Mouse (Mus musculus): ENCODE results near the gene Rnh1. TPM values are rescaled to one million over a fixed set of nuclear protein-coding genes. Genes with fewer than 3 reads are reported as not detected.

Rnh1 gene
- total RNA-seq, 4 experiments from 2014 or later = 51.3 to 63.6 (median 53.6) TPM

DNA sequence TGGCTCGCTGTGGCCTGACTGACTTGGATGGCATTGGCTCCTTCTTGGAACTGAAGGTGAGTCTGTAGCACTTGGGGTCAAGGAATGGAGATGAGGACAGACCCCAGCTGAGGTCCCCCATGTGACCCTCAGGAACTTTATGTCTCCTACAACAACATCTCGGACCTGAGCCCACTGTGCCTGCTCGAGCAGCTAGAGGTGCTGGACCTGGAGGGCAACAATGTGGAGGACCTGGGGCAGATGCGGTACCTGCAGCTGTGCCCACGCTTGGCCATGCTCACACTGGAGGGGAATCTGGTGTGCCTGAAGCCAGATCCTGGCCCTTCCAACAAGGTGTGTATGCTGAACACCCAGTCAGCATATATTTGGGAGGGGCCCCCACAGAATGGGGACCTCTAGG is 32.8 kb upstream of the Rnh1 start:
- no peak for DNase-seq (ENCODE audit: low spot score in 2 of 2)

DNA sequence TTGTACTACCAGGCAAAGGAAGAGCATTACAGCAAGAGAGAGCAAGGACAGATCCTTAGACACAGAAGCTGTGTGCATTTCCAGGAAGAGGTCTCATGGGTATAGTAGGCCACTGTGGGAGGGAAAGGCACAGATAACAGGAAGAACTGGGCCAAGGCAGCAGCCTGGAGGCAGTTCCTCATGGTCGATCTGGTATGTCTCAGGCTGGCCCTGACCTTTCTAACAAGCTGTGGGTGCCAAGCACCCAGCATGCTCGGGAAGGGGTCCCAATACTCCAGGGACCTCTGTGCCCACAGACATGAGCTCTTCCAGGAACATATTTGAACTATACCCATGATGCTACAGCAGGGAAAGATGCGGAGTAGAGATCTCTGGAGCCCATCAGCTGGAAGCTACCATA is 31.9 kb upstream of the Rnh1 start:
- DNase-seq (ENCODE audit: low spot score in 2 of 2) = no peak

DNA sequence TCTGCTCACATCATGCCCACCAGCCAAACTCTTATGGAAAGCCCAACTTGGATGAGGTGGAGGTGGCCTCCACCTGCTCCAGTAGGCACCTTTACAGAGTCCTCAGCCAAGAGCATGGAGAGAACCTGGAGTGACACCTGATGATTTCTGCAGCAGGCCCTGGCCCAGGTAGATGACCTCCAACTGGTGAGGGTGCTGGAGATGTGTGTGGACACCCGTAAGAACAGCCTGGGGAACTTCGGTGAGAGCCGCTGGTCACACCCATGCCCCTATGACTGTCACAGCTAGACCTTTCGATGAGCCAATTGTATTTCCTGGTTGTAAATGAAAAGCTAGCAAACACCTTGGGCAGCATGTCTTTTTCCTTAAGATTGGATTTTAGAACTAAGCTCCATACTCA is 25.5 kb upstream of the Rnh1 start:
- no peak for DNase-seq (ENCODE audit: low spot score in 2 of 2)

DNA sequence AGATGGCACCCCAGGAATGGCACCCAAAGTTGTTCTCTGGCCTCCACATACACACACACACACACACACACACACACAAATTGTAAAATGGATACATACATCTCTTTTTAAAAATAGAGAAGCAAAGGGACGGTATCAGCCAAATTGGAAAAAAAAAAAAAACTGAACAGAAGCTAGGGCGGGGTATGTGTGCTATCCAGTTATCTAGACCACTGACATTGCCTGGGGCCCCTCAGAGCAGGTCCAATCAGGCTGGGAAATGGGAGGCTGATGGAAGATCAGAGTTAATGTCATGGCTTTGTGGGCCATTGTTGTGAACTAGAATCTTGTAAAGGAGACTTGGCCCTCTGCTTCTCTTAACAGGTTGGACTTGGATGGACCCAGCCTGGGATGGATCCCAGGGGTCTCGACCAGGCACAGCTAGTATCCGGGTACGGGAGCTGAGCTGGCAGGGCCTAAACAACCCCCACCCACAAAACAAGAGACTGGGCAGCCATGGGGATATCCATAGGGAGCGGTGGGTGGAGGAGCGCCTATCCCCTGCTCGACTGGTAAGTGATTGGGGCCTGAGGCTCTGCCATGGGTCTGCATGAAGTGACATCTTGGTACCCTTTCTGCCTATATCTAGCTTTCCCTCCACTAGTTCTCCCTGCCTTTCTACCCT is 24.1 kb upstream of the Rnh1 start:
- no peak for DNase-seq (ENCODE audit: low spot score in 2 of 2)

DNA sequence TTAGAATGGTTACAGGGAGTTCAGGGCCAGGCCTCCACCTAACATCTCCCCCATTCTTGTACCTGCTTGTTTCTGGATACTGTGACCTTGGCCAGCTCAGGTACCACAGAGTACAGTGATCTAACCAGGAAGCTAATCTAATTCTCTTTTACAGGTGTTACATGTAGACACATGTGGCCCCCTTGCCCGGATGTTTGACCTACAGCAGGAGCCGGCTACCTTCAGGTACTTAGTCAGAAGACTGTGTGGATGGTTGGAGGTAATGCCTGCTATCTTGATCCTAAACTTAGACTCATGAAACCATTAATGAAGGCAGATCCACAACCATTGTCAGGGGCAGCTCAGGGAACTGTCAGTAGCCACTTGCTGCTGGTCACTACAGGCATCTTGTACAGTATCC is 23.1 kb upstream of the Rnh1 start:
- no peak for DNase-seq (ENCODE audit: low spot score in 2 of 2)

DNA sequence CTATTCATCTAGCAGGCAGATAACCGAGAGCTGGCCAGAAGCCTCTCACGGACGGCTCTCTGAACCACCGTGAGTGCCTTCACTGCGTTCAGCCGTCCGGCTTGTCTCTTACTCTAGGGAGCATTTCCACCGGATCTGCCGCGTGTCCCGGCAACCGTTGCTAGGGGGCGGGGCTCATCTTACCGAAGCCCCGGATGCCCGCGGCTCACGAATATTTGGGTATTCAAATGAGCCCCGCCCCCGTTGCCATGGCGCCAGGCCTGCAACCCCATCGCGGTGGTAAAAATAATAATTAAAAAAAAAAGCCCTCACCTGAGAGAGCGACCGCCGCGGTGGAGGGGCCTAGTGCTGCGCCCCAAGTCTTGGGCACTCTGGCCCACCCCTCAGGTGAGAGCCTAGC is 22.2 kb upstream of the Rnh1 start:
- DNase-seq (ENCODE audit: low spot score in 2 of 2) = peak; percentile 65 to 72

DNA sequence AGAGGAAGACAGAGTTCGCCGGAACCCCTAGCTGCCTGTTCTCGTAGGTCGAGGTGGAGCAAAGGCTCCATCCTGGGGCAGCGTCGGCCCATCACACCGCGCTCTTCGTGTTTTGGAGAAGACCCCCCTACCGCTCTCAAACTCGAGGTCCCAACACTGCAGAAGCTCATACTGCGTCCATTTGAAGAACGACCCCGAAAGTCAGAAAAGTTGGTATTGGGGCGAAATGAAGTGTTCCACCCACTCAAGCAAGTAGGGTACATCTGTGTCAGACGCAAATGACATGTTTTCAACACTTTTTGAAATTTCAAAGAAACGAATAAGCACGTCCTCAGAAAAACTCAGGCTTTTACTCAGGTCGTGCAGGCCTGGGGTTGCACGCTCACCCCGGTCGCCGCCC is 21.8 kb upstream of the Rnh1 start:
- no peak for DNase-seq (ENCODE audit: low spot score in 2 of 2)

DNA sequence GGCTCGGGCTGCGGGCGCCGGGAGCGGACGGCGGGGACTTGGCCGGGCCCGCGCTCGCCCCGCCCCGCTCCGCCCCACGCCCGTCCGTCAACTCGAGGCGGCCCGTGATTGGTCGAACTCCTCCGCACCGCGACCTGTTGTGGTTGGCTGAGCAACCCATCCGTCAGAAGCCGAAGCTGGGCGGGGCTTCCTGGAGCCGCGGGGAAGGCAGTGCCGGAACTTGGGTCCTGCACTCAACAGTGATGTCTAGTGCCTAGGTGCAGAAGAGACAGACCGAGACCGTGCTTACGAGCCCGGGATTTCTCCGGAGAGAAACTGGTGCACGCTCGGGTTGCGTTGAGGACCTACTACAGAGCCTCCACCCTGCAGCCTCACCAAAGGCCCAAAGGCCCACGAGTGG is 21.3 kb upstream of the Rnh1 start, which contains the start of the genes Hras and Lrrc56:
Gene Hras (minus strand): TSS at position 58 of the 400 bp plus-strand sequence.
Gene Lrrc56 (plus strand): TSS at position 210 of the 400 bp plus-strand sequence.
- DNase-seq (ENCODE audit: low spot score in 2 of 2) = peak; percentile 90 to 95

DNA sequence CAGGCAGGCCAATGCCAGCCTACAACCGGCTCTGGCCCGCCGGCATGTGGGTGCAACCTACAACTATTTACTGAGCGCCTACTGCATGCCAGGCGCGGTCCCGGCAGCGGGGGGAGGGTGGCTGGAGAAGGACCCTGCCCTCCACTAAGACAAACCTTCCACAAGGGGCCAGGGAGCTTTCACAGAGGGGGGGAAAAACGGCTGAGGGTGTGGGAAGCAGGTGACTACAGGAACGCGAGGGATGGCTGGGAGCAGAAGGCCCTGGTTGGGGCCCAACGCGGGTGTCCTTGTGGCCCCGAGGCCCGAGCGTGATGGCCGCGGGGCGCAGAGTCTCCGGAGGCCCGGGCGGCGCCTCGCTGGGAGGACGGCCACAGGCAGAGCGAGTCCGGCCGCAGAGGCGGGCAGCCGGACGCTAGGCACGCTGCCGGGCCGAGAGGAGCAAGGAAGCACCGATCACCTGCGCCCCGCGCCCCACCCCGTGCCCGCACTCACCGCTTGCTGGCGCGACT is 20.7 kb upstream of the Rnh1 start:
- DNase-seq (ENCODE audit: low spot score in 2 of 2) = peak; percentile 10 to 30

DNA sequence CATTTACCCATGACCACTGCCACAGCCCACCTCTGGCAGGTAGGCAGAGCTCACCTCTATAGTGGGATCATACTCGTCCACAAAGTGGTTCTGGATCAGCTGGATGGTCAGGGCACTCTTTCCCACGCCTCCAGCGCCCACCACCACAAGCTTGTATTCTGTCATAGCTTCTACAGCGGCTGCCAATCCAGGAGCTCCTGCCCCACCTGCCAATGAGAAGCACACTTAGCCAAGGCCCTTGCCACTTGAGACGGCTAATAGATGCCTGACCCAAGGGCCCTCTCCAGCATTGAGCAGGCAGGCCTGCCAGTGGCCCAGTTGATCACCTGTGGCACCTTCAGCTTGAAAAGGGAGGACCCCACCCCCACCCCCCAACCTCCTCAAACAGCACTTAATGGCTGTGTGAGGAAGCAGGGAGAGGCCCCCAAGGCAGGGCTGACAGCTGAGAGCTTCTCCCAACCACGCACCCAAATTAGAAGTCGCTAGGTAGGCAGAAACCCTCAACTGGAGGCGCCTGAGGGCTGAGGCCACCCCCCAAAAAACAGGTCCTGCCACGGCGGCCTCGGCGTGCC is 20.2 kb upstream of the Rnh1 start:
- DNase-seq (ENCODE audit: low spot score in 2 of 2) = peak in 1 of 2 experiments; percentile 42

DNA sequence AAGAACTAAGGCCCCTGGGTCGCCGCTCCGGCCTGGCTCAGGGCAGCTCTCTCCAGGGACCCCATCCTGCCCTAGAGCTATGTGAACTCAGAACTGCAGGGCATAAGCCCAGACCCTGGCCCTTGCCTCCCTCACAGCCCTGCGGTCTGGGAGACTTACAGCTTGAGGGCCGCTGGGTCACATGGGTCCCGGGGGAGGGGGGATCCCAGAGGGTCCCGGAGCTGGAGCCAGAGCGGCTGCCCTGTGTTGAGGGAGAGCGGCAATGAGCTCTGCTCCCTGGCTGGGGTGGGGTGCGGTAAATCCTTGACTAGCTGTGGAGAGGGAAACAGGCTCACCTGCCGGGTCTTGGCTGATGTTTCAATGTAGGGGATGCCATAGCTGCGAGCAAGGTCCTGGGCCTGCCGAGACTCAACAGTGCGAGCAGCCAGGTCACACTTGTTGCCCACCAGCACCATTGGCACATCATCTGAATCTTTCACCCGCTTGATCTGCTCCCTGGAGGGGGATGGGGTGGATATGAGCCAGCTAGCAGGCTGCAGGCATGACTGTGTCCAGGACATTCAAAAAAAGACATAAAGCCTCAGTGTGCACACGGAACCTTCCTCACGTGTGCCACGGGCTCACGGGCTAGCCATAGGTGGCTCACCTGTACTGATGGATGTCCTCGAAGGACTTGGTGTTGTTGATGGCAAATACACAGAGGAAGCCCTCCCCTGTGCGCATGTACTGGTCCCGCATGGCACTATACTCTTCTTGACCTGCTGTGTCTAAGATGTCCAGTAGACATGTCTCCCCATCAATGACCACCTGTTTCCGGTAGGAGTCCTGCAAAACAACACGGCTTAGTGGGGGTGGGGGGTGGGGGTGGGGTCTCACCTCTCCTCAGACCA is 19.4 kb upstream of the Rnh1 start:
- DNase-seq (ENCODE audit: low spot score in 2 of 2) = no peak

DNA sequence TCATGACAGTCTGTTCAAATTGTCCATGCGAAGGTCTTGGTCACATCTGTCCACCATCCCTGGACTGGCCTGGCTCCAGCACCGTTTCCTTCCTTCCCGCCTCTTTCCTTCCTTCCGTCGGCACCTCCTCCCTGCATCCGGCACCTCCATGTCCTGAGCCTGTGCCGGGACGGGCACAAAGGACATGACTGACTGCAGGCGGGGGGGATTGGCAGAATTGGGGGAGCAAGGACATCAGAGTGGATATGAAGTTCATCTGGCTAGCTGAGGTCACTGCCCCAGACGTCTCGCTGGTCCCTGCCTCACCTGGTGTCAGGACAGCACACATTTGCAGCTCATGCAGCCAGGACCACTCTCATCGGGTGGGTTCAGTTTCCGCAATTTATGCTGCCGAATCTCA is 18.4 kb upstream of the Rnh1 start:
- DNase-seq (ENCODE audit: low spot score in 2 of 2) = no peak

DNA sequence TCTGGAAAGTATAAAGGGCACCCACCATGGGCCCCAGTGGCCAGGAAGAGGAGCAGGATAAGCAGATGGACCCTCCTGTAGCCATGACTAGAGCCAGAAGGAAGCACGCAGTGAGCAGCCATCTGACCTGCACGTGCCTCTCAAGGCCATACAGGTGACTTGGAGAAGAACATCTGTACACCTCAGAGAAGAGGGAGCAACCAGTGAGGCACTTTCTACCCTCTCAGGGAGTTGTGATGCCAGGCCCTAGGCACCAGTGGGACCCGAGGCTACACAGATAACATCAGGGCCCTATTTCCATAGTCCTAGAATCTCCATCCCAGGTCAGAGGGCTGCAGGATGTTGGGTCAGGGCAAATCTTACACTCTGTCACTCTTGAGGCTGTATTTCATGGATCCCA is 17.6 kb upstream of the Rnh1 start:
- no peak for DNase-seq (ENCODE audit: low spot score in 2 of 2)

DNA sequence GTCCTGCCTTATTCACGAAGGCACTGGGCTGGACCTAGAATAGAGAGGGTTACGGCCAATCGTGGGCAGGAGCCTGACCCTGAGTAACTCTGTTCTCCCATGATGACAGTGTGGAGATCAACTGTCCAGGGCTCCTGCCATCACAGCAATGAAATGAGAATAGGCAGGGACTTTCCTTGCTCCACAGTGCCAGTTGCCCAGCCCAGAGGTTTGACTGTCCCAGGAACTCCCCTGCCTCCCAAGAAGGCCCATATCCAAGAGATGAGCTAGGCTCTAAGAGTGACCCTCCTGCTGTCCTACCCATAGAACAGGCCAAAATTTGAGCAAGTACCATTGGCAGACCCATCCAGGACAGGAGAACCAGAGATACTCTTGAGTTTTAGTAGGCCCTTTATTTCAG is 16.1 kb upstream of the Rnh1 start:
- DNase-seq (ENCODE audit: low spot score in 2 of 2) = no peak

DNA sequence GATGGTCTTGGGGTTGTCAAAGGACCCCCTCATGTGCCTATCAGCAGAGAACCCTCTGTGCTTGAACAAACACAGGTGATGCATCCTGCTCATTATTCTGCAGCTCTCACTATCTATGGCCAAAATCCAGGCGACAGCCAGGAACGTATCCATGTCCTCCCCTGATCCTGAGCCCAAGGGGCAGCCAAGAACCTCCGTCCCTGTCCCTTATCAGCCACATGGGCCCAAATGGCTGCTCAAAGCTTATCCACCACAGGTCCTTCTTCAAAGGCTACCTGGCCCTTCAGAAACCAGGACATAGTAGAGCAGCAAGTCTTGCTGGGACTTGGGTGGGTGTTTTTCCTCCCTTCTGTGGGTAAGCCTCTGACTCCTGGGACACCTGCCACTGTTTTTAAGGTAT is 15.5 kb upstream of the Rnh1 start:
- DNase-seq (ENCODE audit: low spot score in 2 of 2) = no peak

DNA sequence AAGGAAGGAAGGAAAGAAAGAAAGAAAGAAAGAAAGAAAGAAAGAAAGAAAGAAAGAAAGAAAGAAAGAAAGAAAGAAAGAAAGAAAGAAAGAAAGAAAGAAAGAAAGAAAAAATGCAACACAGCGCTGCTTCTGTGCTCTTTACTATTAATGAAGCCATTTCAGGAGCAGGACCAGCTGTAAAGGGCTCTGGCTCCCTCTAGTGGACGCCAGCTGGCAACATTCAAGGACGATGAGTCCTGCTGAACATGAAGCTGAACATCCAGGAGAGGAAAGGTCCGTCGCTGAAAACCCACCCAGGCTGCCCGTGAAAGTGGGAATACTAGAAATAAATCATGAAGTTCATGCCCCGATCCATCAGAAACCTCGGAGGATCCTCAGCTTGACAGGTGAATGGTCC is 3.5 kb upstream of the Rnh1 start:
- peak; percentile 77 for DNase-seq (ENCODE audit: low spot score in 2 of 2)

DNA sequence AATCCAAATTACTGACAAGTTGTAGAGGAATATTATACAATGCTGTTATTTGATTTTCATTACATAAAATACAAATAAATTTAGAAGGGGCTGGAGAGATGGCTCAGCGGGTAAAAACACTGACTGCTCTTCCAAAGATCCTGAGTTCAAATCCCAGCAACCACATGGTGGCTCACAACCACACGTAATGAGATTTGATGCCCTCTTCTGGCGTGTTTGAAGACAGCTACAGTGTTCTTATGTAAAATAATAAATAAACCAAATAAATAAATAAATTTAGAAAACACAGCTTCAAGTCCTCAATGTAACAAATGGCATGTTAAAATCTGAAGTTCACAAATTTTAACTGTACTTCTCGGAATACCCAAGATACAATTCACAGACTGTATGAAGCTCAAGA is 2.4 kb upstream of the Rnh1 start:
- DNase-seq (ENCODE audit: low spot score in 2 of 2) = no peak

DNA sequence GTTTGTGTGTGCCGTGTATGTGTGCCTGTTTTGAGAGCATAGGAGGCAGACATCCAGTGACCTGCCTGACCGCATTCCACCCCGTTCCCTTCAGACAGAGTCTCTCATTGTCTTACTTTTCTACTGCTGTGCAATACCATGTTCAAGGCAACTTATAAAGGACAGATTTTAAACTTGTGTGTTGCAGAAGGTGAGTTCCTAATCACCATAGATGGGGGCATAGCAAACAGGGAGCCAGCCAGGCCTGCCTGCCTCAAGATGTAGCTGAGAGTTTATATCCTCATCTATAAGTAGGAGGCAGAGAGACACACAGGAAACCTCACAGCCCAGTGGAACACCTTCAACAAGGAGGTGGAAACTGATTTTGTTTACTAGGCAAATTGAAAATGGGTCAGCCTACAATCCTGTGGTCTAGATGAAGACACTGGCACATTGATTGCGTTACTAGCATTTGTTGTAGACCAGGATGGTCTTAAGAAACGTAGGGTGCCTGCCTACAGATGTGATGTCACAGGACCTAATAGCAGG is 730 bp upstream of the Rnh1 start:
- DNase-seq (ENCODE audit: low spot score in 2 of 2) = no peak

DNA sequence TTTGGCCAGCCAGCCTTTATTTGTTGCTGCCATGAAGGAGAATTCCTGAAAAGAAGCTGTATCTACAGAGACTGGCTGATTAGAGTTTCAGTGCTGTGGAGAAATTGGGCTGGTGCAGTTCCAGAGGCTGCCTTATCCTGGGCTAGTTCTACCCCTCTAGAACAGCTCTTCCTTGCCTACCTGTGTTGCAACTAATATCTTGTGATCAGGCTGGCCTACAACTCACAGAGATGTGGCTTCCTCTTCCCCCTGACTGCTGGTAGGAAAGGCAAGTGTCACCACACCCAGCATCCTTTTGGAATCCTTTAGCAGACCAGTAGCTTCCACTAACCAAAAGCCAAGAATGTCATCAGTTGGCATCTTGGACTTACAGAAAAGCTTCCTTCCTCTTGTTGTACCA is 2.8 kb downstream of the Rnh1 start:
- no peak for DNase-seq (ENCODE audit: low spot score in 2 of 2)

DNA sequence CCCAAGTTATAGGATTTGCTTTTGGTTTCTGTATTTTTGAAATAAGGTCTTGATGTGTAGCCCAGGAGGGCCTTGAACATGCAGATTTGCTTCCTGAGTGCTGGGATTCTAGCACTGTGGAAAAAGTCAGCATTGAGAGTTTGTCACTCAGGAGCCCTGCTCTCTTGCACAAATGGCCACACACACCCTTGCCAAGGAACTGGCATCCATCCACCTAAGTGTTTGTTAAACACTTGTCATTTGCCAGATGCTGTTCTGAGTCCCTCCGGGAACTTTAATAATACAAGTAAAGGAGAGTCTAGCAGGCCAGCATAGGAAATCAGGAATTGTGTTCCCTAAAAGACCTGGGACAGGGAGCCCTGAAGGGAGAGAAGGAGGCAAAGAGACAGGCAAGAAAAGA is 3.4 kb downstream of the Rnh1 start:
- no peak for DNase-seq (ENCODE audit: low spot score in 2 of 2)

DNA sequence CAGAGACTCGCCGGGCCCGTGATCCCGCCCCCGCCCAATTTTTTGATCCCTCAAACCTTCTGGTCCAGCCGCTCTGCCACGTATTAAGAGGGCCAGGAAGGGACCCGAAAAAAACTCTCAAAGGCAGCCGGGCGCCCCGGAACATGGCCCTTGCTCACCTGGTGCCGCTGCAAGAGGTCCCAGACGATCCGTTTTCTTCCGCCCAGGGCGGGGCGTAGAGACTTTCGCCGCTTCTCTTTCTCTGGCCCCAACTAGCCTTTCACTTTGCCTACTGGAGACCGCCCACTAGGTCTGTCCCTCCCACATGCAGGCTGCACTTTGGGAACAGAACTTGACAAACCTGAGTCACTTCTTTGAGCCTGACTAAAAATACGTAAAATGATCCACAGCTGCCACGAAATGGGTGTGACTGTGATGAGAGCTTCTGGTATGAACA is 4.1 kb downstream of the Rnh1 start:
- peak; percentile 49 for DNase-seq (ENCODE audit: low spot score in 2 of 2)
